Mouse (Mus musculus) forebrain, embryonic 13.5 days (tissue): ENCODE data around the gene Lhx6. TPM values are rescaled to one million over a fixed set of nuclear protein-coding genes. Genes with fewer than 3 reads are reported as not detected.
A peak's percentile ranks its signal among the peaks of the same experiment; 100 is the strongest.

Source experiments
- ATAC-seq: fragments of 200-750 bp; cut with Nextera tagmentation; 2 replicates; pipeline ENCODE4 v1.8.0; 2017
- H3K27ac ChIP-seq: fragments of 300-500 bp; sonication (generic); 2 replicates; pipeline ENCODE4 v1.5.1; 2015; ENCODE audit warnings: inconsistent platforms, mild to moderate bottlenecking, moderate library complexity
- H3K27me3 ChIP-seq: fragments of 300-500 bp; sonication (generic); 2 replicates; pipeline ENCODE4 v1.6.1; 2015; ENCODE audit warnings: mild to moderate bottlenecking, inconsistent platforms
- H3K36me3 ChIP-seq: fragments of 300-500 bp; sonication (generic); 2 replicates; pipeline ENCODE4 v1.6.1; 2015; ENCODE audit warnings: mild to moderate bottlenecking, inconsistent platforms; ENCODE audit not compliant: poor library complexity, severe bottlenecking
- H3K4me1 ChIP-seq: fragments of 300-500 bp; sonication (generic); 2 replicates; pipeline ENCODE4 v1.6.1; 2015; ENCODE audit warnings: inconsistent platforms
- H3K4me2 ChIP-seq: fragments of 300-500 bp; sonication (generic); 2 replicates; pipeline ENCODE4 v1.6.1; 2015; ENCODE audit warnings: inconsistent platforms, mild to moderate bottlenecking, moderate library complexity
- H3K4me3 ChIP-seq: fragments of 300-500 bp; sonication (generic); 2 replicates; pipeline ENCODE4 v1.5.1; 2015; ENCODE audit warnings: mild to moderate bottlenecking, inconsistent platforms
- H3K9ac ChIP-seq: fragments of 300-500 bp; sonication (generic); 2 replicates; pipeline ENCODE4 v1.6.1; 2015; ENCODE audit warnings: mild to moderate bottlenecking, inconsistent platforms
- H3K9me3 ChIP-seq: fragments of 300-500 bp; sonication (generic); replicated peaks from 2 replicates; pipeline ENCODE4 v1.6.1; 2016; ENCODE audit warnings: inconsistent platforms
- WGBS: fragments of 180-500 bp; shearing (Covaris S2); methylation state at CpG from one replicate; pipeline ENCODE4 v1.1.7; 2015; 5-methylcytosine and 5-hydroxymethylcytosine counted together
- polyA plus RNA-seq: library from polyadenylated mRNA; unstranded; fragments of >200 nt; fragmentation: Nextera tagmentation; extraction: Ambion mirVana; gene quantifications from 2 replicates; pipeline ENCODE4 v1.2.1, GENCODE M21; 2015

Lhx6 gene
- polyA plus RNA-seq, 1 experiment from 2014 or later, result 33.7 TPM

GRCm38 (mm10) chr2:36090853-36091741 is 14.1 kb downstream of the Lhx6 start:
- H3K4me2 ChIP-seq, result peak overlapping the region; percentile 69
- peak overlapping the region; percentile 40; the same call in 1 of the 2 replicates for H3K9ac ChIP-seq
- no peaks in the 10 kb centered on the region for H3K9me3 ChIP-seq
- H3K36me3 ChIP-seq, result no peaks in the 10 kb centered on the region
- no peak overlapping the region for H3K27ac ChIP-seq
- peaks cover 25% of the 10 kb centered on the region for H3K4me1 ChIP-seq
- 2% methylated on average over 69 of the region's 70 CpGs for whole genome bisulfite sequencing
- peak overlapping the region; percentile 42 for H3K4me3 ChIP-seq
- ATAC-seq, result peak; percentile 80
- peaks cover 95% of the 10 kb centered on the region for H3K27me3 ChIP-seq

- no peak overlapping the region for H3K4me2 ChIP-seq
- no peak overlapping the region for H3K27ac ChIP-seq
- no peaks in the 10 kb centered on the region for H3K36me3 ChIP-seq
- H3K4me3 ChIP-seq, result no peak overlapping the region
- H3K9me3 ChIP-seq, result no peaks in the 10 kb centered on the region
- H3K27me3 ChIP-seq, result peaks cover 80% of the 10 kb centered on the region
- ATAC-seq, result no peak
- peaks cover 25% of the 10 kb centered on the region for H3K4me1 ChIP-seq
- 20% methylated on average over 3 of the region's 3 CpGs for WGBS
- no peak overlapping the region; the same call in 1 of the 2 replicates for H3K9ac ChIP-seq
Measured at GRCm38 (mm10) chr2:36089190-36089589, 16.0 kb downstream of the Lhx6 start.

GRCm38 (mm10) chr2:36085041-36085440 is 20.2 kb downstream of the Lhx6 start:
- Histone ChIP-seq H3K4me3 (no peak overlapping the region), H3K9me3 (no peaks in the 10 kb centered on the region), H3K27ac (no peak overlapping the region), H3K27me3 (peaks cover 40% of the 10 kb centered on the region), H3K36me3 (no peaks in the 10 kb centered on the region), H3K9ac (no peak overlapping the region), H3K4me2 (no peak overlapping the region), H3K4me1 (peaks cover 11% of the 10 kb centered on the region; the same call in 1 of the 2 replicates)
- 71% methylated on average over 1 of the region's 1 CpGs for WGBS
- no peak for ATAC-seq

GRCm38 (mm10) chr2:36082802-36083580 is 22.2 kb downstream of the Lhx6 start:
- H3K27me3 ChIP-seq, result peaks cover 24% of the 10 kb centered on the region
- ATAC-seq, result no peak
- H3K27ac ChIP-seq, result no peak overlapping the region
- H3K9me3 ChIP-seq, result no peaks in the 10 kb centered on the region
- H3K36me3 ChIP-seq, result no peaks in the 10 kb centered on the region
- 79% methylated on average over 9 of the region's 9 CpGs for WGBS
- H3K4me3 ChIP-seq, result no peak overlapping the region
- H3K9ac ChIP-seq, result no peak overlapping the region
- H3K4me2 ChIP-seq, result no peak overlapping the region
- H3K4me1 ChIP-seq, result 0 out of 2 replicates have a peak, but pooled peaks cover 5% of the 10 kb centered on the region

GRCm38 (mm10) chr2:36081446-36081845 is 23.8 kb downstream of the Lhx6 start:
- no peak overlapping the region for H3K4me3 ChIP-seq
- ATAC-seq, result no peak
- H3K36me3 ChIP-seq, result no peaks in the 10 kb centered on the region
- 49% methylated on average over 9 of the region's 9 CpGs for WGBS
- H3K27ac ChIP-seq, result no peak overlapping the region
- H3K4me2 ChIP-seq, result no peak overlapping the region
- H3K27me3 ChIP-seq, result 0 out of 2 replicates have a peak, but pooled peaks cover 15% of the 10 kb centered on the region
- H3K4me1 ChIP-seq, result peaks cover 19% of the 10 kb centered on the region
- no peak overlapping the region for H3K9ac ChIP-seq
- H3K9me3 ChIP-seq, result no peaks in the 10 kb centered on the region

GRCm38 (mm10) chr2:36077160-36077761 is 27.9 kb downstream of the Lhx6 start:
- peak overlapping the region; percentile 46 for H3K4me2 ChIP-seq
- peaks cover 19% of the 10 kb centered on the region for H3K4me1 ChIP-seq
- peak overlapping the region; percentile 65 for H3K27ac ChIP-seq
- H3K27me3 ChIP-seq, result 0 out of 2 replicates have a peak, but pooled peaks cover 7% of the 10 kb centered on the region
- H3K36me3 ChIP-seq, result no peaks in the 10 kb centered on the region
- 0 out of 2 replicates have a peak overlapping the region, but pooled peaks have one; percentile 30 for H3K9ac ChIP-seq
- peak; percentile 70 for ATAC-seq
- H3K4me3 ChIP-seq, result no peak overlapping the region
- WGBS, result 22% methylated on average over 11 of the region's 11 CpGs
- H3K9me3 ChIP-seq, result no peaks in the 10 kb centered on the region

GRCm38 (mm10) chr2:36075210-36075609 is 30.0 kb downstream of the Lhx6 start:
- H3K9ac ChIP-seq, result no peak overlapping the region
- 87% methylated on average over 5 of the region's 5 CpGs for WGBS
- H3K27ac ChIP-seq, result no peak overlapping the region
- no peak overlapping the region for H3K4me3 ChIP-seq
- no peaks in the 10 kb centered on the region for H3K36me3 ChIP-seq
- no peak for ATAC-seq
- H3K9me3 ChIP-seq, result no peaks in the 10 kb centered on the region
- peaks cover 14% of the 10 kb centered on the region for H3K4me1 ChIP-seq
- 0 out of 2 replicates have a peak, but pooled peaks cover 7% of the 10 kb centered on the region for H3K27me3 ChIP-seq
- H3K4me2 ChIP-seq, result no peak overlapping the region

- Histone ChIP-seq H3K27me3 (0 out of 2 replicates have a peak, but pooled peaks cover 5% of the 10 kb centered on the region), H3K4me1 (peaks cover 14% of the 10 kb centered on the region), H3K4me3 (no peak overlapping the region), H3K4me2 (no peak overlapping the region), H3K9me3 (no peaks in the 10 kb centered on the region), H3K9ac (no peak overlapping the region), H3K27ac (no peak overlapping the region), H3K36me3 (no peaks in the 10 kb centered on the region)
- ATAC-seq, result no peak
- WGBS, result 67% methylated on average over 3 of the region's 3 CpGs
Measured at GRCm38 (mm10) chr2:36073781-36074180, 31.4 kb downstream of the Lhx6 start.

GRCm38 (mm10) chr2:36071660-36072305 is 33.4 kb downstream of the Lhx6 start:
- H3K27ac ChIP-seq, result no peak overlapping the region
- H3K4me2 ChIP-seq, result no peak overlapping the region
- no peaks in the 10 kb centered on the region for H3K9me3 ChIP-seq
- 83% methylated on average over 8 of the region's 8 CpGs for WGBS
- no peaks in the 10 kb centered on the region for H3K27me3 ChIP-seq
- no peaks in the 10 kb centered on the region for H3K36me3 ChIP-seq
- no peak overlapping the region for H3K4me3 ChIP-seq
- no peak overlapping the region for H3K9ac ChIP-seq
- H3K4me1 ChIP-seq, result 0 out of 2 replicates have a peak, but pooled peaks cover 2% of the 10 kb centered on the region
- no peak for ATAC-seq

- WGBS, result 41% methylated on average over 9 of the region's 9 CpGs
- H3K4me1 ChIP-seq, result no peaks in the 10 kb centered on the region
- no peak overlapping the region for H3K4me3 ChIP-seq
- no peaks in the 10 kb centered on the region for H3K27me3 ChIP-seq
- no peak overlapping the region for H3K4me2 ChIP-seq
- H3K36me3 ChIP-seq, result no peaks in the 10 kb centered on the region
- H3K27ac ChIP-seq, result no peak overlapping the region
- ATAC-seq, result 0 out of 2 replicates have a peak, but pooled peaks have one; percentile 24
- H3K9me3 ChIP-seq, result no peaks in the 10 kb centered on the region
- H3K9ac ChIP-seq, result no peak overlapping the region
Measured at GRCm38 (mm10) chr2:36067132-36067531, 38.1 kb downstream of the Lhx6 start.

- ATAC-seq, result no peak
- Histone ChIP-seq H3K27me3 (no peaks in the 10 kb centered on the region; the same call in 1 of the 2 replicates), H3K9ac (no peak overlapping the region), H3K4me1 (no peaks in the 10 kb centered on the region), H3K27ac (no peak overlapping the region), H3K36me3 (no peaks in the 10 kb centered on the region), H3K4me3 (no peak overlapping the region), H3K9me3 (no peaks in the 10 kb centered on the region), H3K4me2 (no peak overlapping the region)
- WGBS, result 60% methylated on average over 5 of the region's 5 CpGs
Measured at GRCm38 (mm10) chr2:36061409-36061808, 43.8 kb downstream of the Lhx6 start.
